Mouse (Mus musculus): ENCODE data around the gene Arhgef12. TPM values are rescaled to one million over a fixed set of nuclear protein-coding genes. Genes with fewer than 3 reads are reported as not detected.
A peak's percentile ranks its signal among the peaks of the same experiment; 100 is the strongest.

Gene Arhgef12
- total and polyA plus RNA-seq, 3 experiments = 11.8 to 33.5 (median 14.7) TPM

GRCm38 (mm10) chr9:43108721-43109120 lies 1.7 kb upstream of the Arhgef12 start:
- Histone ChIP-seq H3K27me3 (ENCODE audit: control insufficient read depth in 1 of 2, insufficient read depth in 2 of 2, low read length in 2 of 2) (no peaks in the 10 kb centered on the region), H3K9ac (ENCODE audit: control insufficient read depth, low read depth, low read length, poor library complexity, severe bottlenecking) (no peak overlapping the region; the same call in 1 of the 2 replicates)
- peak; percentile 24 for DNase-seq (ENCODE audit: low read depth, low spot score)

GRCm38 (mm10) chr9:43108081-43108480 lies 1.0 kb upstream of the Arhgef12 start:
- Histone ChIP-seq H3K27ac (ENCODE audit: control insufficient read depth, low read depth, low read length) (no peak overlapping the region), H3K36me3 (ENCODE audit: control insufficient read depth in 1 of 2, insufficient read depth in 2 of 2, low read length in 2 of 2) (peaks cover 0 to 22% of the 10 kb centered on the region in 2 experiments; a peak in 2 of 4 replicates), H3K9ac (ENCODE audit: control insufficient read depth, low read depth, low read length, poor library complexity, severe bottlenecking) (no peak overlapping the region), H3K27me3 (ENCODE audit: control insufficient read depth in 1 of 2, insufficient read depth in 2 of 2, low read length in 2 of 2) (no peaks in the 10 kb centered on the region), H3K4me1 (ENCODE audit: control insufficient read depth in 1 of 2, insufficient read depth in 2 of 2, low read length in 2 of 2) (peaks cover 9 to 23% of the 10 kb centered on the region in 2 experiments), H3K4me3 (ENCODE audit: control insufficient read depth in 1 of 2, insufficient read depth in 1 of 2, low read depth in 2 of 2, low read length in 2 of 2) (no peak overlapping the region), H3K79me2 (ENCODE audit: control insufficient read depth, insufficient read depth, low read length, poor library complexity) (peaks cover 23% of the 10 kb centered on the region), H3K9me3 (replicated peaks; ENCODE audit: insufficient read depth, low read length) (no peaks in the 10 kb centered on the region)
- DNase-seq (ENCODE audit: low read depth, low spot score) = peak; percentile 18
- TF ChIP-seq JUND (IDR thresholded peaks at IDR 0.05; ENCODE audit: low read depth, low read length) = no peak
- TF ChIP-seq RCOR1 (IDR thresholded peaks at IDR 0.05; ENCODE audit: low read depth, low read length) = no peak
- TF ChIP-seq ZMIZ1 (IDR thresholded peaks at IDR 0.05; ENCODE audit: low read depth, low read length) = no peak
- no peak for TF ChIP-seq SMC3 (IDR thresholded peaks at IDR 0.05; ENCODE audit: low read depth, low read length)
- TF ChIP-seq CHD1 (IDR thresholded peaks at IDR 0.05; ENCODE audit: low read depth, low read length) = no peak
- TF ChIP-seq ETS1 (IDR thresholded peaks at IDR 0.05; ENCODE audit: low read depth, low read length) = no peak
- TF ChIP-seq TCF12 (IDR thresholded peaks at IDR 0.05; ENCODE audit: low read depth, low read length) = no peak
- no peak for TF ChIP-seq GATA1 (IDR thresholded peaks at IDR 0.05; ENCODE audit: low read depth, low read length)
- no peak for TF ChIP-seq MEF2A (IDR thresholded peaks at IDR 0.05; ENCODE audit: extremely low read depth, insufficient replicate concordance, low read depth, low read length, poor library complexity, severe bottlenecking)
- no peak for TF ChIP-seq ZNF384 (IDR thresholded peaks at IDR 0.05; ENCODE audit: low read depth, low read length)
- TF ChIP-seq MAFK (IDR thresholded peaks at IDR 0.05; ENCODE audit: borderline replicate concordance, low read depth, low read length) = no peak
- no peak for TF ChIP-seq ZC3H11A (IDR thresholded peaks at IDR 0.05; ENCODE audit: low read depth, low read length)
- no peak for TF ChIP-seq USF2 (IDR thresholded peaks at IDR 0.05; ENCODE audit: borderline replicate concordance in 1 of 2, insufficient read depth in 1 of 2, low read depth in 1 of 2, low read length in 2 of 2)
- TF ChIP-seq MAZ (IDR thresholded peaks at IDR 0.05; ENCODE audit: low read depth, low read length) = no peak
- no peak for TF ChIP-seq MXI1 (IDR thresholded peaks at IDR 0.05; ENCODE audit: low read depth, low read length)
- no peak for TF ChIP-seq TAL1 (IDR thresholded peaks at IDR 0.05; ENCODE audit: low read length)
- no peak for TF ChIP-seq NRF1 (IDR thresholded peaks at IDR 0.05; ENCODE audit: insufficient read depth, low read depth, low read length, poor library complexity, severe bottlenecking)
- TF ChIP-seq RAD21 (IDR thresholded peaks at IDR 0.05; ENCODE audit: low read depth, low read length) = no peak

More at GRCm38 (mm10) chr9:43108721-43109120, 1.7 kb upstream of the Arhgef12 start:
- H3K9me3 ChIP-seq (replicated peaks; ENCODE audit: insufficient read depth, low read length) = no peaks in the 10 kb centered on the region
- peak overlapping the region; percentile 38; the same call in 1 of the 2 replicates for H3K27ac ChIP-seq (ENCODE audit: control insufficient read depth, low read depth, low read length)
- peaks cover 9 to 18% of the 10 kb centered on the region in 2 experiments for H3K4me1 ChIP-seq (ENCODE audit: control insufficient read depth in 1 of 2, insufficient read depth in 2 of 2, low read length in 2 of 2)
- peaks cover 0 to 16% of the 10 kb centered on the region in 2 experiments; a peak in 2 of 4 replicates for H3K36me3 ChIP-seq (ENCODE audit: control insufficient read depth in 1 of 2, insufficient read depth in 2 of 2, low read length in 2 of 2)
- H3K4me3 ChIP-seq (ENCODE audit: control insufficient read depth in 1 of 2, insufficient read depth in 1 of 2, low read depth in 2 of 2, low read length in 2 of 2) = peak overlapping the region in 1 of 2 experiments; percentile 17; a peak in 1 of 4 replicates
- peaks cover 19% of the 10 kb centered on the region for H3K79me2 ChIP-seq (ENCODE audit: control insufficient read depth, insufficient read depth, low read length, poor library complexity)
- peak; percentile 54 for TF ChIP-seq GATA1 (IDR thresholded peaks at IDR 0.05; ENCODE audit: low read depth, low read length)
- TF ChIP-seq SMC3 (IDR thresholded peaks at IDR 0.05; ENCODE audit: low read depth, low read length) = no peak
- TF ChIP-seq POLR2A (IDR thresholded peaks at IDR 0.05; ENCODE audit: control insufficient read depth in 1 of 2, insufficient read depth in 1 of 2, low read depth in 1 of 2, low read length in 2 of 2, poor library complexity in 1 of 2) = no peak
- TF ChIP-seq CHD1 (IDR thresholded peaks at IDR 0.05; ENCODE audit: low read depth, low read length) = no peak
- no peak for TF ChIP-seq TBP (IDR thresholded peaks at IDR 0.05; ENCODE audit: low read depth, low read length)
- no peak for TF ChIP-seq ZMIZ1 (IDR thresholded peaks at IDR 0.05; ENCODE audit: low read depth, low read length)

Measured in MEL (cell line).